Mouse (Mus musculus): Measurements from ENCODE around the gene Cd244a. TPM values are rescaled to one million over a fixed set of nuclear protein-coding genes. Genes with fewer than 3 reads are reported as not detected.

The Cd244a gene
- polyA plus RNA-seq, 2 experiments from 2014 or later = 0.55 to 1.3 TPM

DNA sequence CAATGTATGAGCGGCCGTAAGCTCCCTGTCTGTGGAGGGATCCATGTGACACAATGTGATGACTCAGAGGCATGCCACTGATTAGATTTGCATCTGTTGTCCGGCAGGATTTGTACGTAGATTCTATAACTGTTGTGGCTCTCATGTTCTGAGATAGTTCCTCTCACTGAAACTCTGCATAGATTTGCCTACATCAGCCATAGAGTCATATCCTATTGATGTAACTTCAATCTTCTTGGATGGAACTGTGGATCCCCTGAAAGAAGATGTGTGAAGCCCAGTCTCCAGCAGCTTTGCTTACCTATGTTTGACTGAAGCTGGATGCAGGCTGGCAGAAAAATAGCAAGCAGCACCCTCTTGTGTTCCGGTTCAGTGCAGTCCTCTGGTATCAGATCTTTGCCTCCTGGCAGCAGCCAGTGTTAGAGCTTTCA lies 99.6 kb downstream of the Cd244a start:
- ATAC-seq = no peak

Other genes starting within 250 kb of the Cd244a start
- gene Dedd, start 230.0 kb upstream of the Cd244a start, polyA plus RNA-seq (2017; shearing (Covaris generic)) = 10 to 100 TPM; 36.8 to 43.8 TPM
- 10 to 100 TPM; 31.7 to 40.3 TPM for gene Nit1, start 213.5 kb upstream of the Cd244a start, polyA plus RNA-seq (2017; shearing (Covaris generic))
- gene Pfdn2, start 213.5 kb upstream of the Cd244a start, polyA plus RNA-seq (2017; shearing (Covaris generic)) = 10 to 100 TPM; 69.6 to 75.8 TPM
- under 1 TPM; 0.36 to 0.72 TPM for gene Klhdc9, start 198.4 kb upstream of the Cd244a start, polyA plus RNA-seq (2017; shearing (Covaris generic))
- under 1 TPM in 1 of 2 experiments, not detected in 1; 0.12 TPM for gene Nectin4, start 189.1 kb upstream of the Cd244a start, polyA plus RNA-seq (2017; shearing (Covaris generic))
- gene Arhgap30, start 170.2 kb upstream of the Cd244a start, polyA plus RNA-seq (2017; shearing (Covaris generic)) = 10 to 100 TPM; 74.7 to 90.4 TPM
- 100 to 1,000 TPM in 1 of 2 experiments, 10 to 100 TPM in 1; 62.2 to 115 TPM for gene Usf1, start 147.9 kb upstream of the Cd244a start, polyA plus RNA-seq (2017; shearing (Covaris generic))
- 10 to 100 TPM; 10.0 to 20.1 TPM for gene Tstd1, start 140.3 kb upstream of the Cd244a start, polyA plus RNA-seq (2017; shearing (Covaris generic))
- gene F11r, start 121.7 kb upstream of the Cd244a start, polyA plus RNA-seq (2017; shearing (Covaris generic)) = 1 to 10 TPM in 1 of 2 experiments, under 1 TPM in 1; 0.16 to 1.1 TPM
- gene Alyref2, start 55.7 kb upstream of the Cd244a start, polyA plus RNA-seq (2017; shearing (Covaris generic)) = 10 to 100 TPM; 10.5 to 11.7 TPM
- not detected for gene Itln1, start 23.9 kb upstream of the Cd244a start, polyA plus RNA-seq (2017; shearing (Covaris generic))
- 100 to 1,000 TPM in 1 of 2 experiments, 10 to 100 TPM in 1; 52.9 to 159 TPM for gene Ly9, start 48.2 kb downstream of the Cd244a start, polyA plus RNA-seq (2017; shearing (Covaris generic))
- gene Slamf7, start 93.8 kb downstream of the Cd244a start, polyA plus RNA-seq (2017; shearing (Covaris generic)) = 10 to 100 TPM; 12.5 to 13.1 TPM
- gene Cd48, start 122.8 kb downstream of the Cd244a start, polyA plus RNA-seq (2017; shearing (Covaris generic)) = 100 to 1,000 TPM; 451 to 548 TPM
- 10 to 100 TPM; 72.6 to 97.4 TPM for gene Slamf1, start 207.9 kb downstream of the Cd244a start, polyA plus RNA-seq (2017; shearing (Covaris generic))